Mouse (Mus musculus) thymus, postnatal 25 days (tissue): ENCODE measurements around the gene Aunip.

ENCODE experiments used
- DNase-seq: peaks from one replicate; pipeline ENCODE4 v3.0.0; 2022

Gene Aunip

GRCm38 (mm10) chr4:134510845-134511411 is at the start of gene Aunip:
Aunip (plus strand) TSS chr4:134510999.
- DNase-seq: peak; percentile 86

GRCm38 (mm10) chr4:134461252-134461651 is 49.5 kb upstream of the Aunip start:
- DNase-seq: no peak

DNA sequence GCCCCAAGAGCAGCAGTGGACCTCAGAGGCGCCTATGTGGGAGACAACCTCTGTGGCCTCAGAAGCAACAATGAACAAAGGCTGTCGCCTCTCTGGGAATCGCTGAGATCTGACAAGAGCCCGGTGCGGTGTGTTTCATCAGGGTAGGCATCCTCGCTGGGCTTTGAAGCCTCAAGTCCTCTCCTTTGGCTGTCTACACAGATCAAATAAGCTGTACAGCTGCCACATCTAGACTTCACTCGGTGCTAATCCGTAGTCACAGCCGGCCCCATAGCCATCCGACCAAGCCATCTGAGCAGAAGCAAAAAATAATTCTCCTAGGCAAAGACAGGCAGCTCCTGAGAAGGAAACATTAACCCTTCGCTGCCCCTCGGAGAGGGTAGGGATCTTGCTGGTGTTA is 45.0 kb upstream of the Aunip start:
- DNase-seq: peak; percentile 25

- no peak for DNase-seq
These were observed 44.2 kb upstream of the Aunip start for GRCm38 (mm10) chr4:134466381-134467262.

DNA sequence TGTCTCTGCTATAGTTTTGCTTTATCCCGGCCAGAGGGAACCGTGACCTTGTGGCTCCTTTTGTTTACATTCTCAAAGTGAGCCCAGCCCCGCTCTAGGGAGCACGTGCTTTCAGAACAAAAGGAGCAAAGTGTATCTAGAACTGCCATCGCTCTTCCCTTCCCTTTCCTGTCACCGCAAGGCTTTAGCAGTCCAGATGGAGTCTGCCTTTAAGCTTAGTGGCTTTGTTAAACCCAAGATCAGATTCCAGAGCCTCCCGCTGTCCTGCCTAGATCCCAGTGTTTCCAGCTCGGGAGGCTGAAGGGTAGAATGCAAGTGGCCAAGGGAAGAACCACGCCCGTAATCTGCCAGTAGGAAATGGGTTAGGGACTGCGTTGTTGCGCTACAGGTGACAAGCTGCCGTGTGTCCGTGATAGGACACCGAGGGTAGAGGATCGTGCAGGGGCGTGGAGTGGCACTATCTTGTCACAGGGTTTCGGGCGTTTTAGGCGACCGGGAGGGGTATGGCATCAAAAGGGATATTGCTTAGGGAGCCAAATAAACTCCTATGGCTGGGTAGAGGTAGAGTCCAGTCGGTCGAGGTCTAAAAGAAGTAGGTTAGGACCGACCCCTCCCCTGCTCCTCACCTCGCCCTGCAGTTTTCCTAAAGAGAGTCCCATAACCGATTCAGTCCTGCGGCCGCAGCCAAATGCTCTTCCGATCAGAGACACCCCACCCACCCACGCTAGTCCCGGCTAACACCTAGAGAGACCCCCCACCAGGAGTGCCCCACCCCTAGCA is 43.2 kb upstream of the Aunip start:
- DNase-seq: peak; percentile 72

DNA sequence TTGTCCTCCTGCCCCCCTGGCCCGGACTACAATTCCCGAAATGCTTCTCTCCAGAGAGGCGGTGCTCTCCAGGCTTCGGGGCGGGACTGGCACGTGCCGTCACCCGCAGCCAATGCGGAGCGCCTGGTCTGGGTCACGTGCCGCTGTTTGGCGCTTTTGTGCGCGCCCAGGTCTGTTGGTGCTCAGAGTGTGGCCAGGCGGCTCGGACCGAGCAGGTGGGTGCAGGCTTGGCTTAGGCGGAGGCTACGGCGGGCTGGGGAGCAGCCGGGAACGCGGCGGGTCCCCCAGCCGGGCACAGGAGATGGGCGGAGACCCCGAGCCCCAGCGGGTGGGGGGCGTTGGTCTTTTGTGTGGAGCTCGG is 42.6 kb upstream of the Aunip start, which contains the start of gene Stmn1:
TSS of gene Stmn1 (plus strand) at position 106 of the 361 bp plus-strand sequence.
- DNase-seq: peak; percentile 94

- peak; percentile 98 for DNase-seq
These were observed 42.1 kb upstream of the Aunip start for GRCm38 (mm10) chr4:134468578-134469266.

DNA sequence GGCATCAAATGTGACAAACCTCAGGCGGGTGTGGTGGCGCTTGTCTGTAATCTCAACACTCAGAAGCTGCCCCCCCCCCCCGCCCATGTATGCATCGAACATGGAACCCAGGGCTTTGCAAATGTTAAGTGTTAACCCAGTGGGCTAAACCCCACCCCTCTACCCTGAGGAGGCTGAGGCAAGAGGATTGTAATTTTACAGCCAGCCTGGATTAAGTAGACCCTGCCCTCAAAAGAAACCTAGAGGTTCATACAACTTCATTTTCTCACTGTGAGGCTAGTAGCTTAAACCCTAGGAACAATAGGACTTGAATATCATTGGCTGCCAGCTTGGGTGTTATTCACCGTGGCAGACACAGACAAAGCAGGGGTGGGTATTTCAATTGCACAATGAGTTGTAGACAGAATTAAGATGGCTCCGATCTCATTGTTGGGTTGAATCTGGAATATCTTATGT is 41.4 kb upstream of the Aunip start:
- DNase-seq: no peak

DNA sequence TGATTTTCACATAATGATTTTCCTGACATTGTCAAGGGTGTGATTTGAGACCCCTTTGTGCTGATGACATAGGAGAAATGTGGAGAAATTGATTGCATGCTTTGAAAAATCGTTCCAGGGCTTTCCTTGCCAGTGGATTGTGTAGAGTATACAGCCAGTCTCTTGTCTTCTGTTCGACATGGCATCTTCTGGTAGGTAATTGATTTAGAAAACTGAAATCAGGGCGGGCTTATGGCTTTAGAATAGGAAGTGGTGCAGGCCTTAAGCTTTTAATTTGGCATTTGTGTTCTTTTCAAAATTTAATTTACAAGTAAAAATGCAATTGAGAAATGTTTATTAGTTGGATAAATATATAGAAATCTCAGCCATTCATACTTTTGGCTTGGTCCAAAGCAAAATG is 40.8 kb upstream of the Aunip start:
- no peak for DNase-seq

DNA sequence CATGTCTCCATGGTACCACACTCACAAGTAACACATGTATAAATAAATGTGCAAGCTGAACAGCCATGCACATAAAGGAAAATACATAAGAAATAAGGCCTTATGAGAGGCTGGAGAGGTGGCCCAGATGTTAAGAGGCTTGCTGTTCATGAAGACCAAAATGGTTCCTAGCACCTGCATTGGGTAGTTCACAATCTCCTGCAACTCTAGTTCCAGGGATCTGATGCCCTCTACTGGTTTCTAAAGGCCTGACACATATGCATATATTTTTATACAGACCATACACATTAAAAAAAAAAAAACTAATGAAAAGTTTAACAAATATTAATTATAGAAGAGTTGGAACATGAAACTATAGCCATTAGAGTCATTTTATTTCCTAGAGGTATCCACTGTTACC is 39.3 kb upstream of the Aunip start:
- DNase-seq: no peak

DNA sequence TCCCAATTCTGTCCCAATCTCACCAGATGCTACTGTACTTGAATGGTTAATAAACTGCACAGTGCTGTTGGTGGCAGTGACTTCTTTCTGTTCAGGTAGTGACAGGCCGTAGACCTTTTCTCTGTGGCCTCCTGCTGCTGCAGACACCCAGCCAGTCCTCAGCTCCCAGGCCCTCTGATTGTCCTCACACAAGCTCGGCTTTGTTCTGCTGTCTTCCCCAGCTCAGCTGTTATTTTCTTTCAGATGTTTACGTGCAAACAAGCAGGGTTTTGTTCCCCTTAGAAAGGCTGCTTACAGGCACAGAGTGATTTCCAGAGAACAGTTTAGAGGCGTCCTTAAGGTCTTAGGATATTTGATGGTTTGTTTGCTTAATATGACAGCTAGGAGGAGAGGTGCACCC is 37.0 kb upstream of the Aunip start:
- no peak for DNase-seq

GRCm38 (mm10) chr4:134474240-134474639 is 36.6 kb upstream of the Aunip start:
- DNase-seq: no peak

GRCm38 (mm10) chr4:134476899-134477298 is 33.9 kb upstream of the Aunip start:
- DNase-seq: no peak

DNA sequence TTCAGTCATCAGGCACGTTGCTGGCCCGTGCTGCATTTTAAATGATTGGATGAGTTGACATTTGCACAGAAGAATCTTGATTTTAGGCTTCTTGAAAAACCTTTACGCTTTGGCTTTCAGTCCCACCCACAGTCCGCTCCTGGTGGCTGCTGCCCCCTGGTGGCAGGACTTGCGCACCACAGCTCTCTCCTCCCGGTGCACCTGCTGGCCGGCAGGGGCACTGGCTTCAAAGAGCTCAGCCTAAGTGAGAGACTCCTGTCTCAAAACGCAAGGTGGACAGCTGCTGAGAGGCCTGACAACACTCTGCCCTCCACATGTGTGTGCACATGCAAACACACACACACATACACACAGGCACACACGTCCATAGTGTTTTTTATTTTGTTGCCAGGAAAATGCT is 32.8 kb upstream of the Aunip start:
- peak; percentile 95 for DNase-seq

GRCm38 (mm10) chr4:134479839-134480238 is 31.0 kb upstream of the Aunip start:
- no peak for DNase-seq

- DNase-seq: peak; percentile 78
These were observed 29.9 kb upstream of the Aunip start for GRCm38 (mm10) chr4:134480864-134481263.

DNA sequence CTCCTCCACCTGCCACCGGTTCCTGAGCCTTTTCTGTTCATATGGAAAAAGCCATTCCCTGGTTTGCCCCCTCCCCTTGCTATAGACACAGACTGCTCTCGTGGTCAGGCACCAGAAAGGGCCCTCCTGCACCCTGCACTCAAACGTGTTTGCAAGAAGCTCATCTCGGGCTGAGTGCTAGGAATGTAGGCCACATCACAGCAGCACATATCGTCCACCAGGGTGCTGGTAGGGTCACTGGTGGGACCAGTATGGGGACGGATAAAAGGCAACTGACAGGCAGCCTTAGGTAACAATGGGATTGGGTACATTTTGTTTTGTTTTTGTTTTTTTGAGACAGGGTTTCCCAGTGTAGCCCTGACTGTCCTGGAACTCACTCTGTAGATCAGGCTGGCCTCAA is 29.5 kb upstream of the Aunip start:
- DNase-seq: no peak

GRCm38 (mm10) chr4:134482442-134482841 is 28.4 kb upstream of the Aunip start:
- DNase-seq: no peak

GRCm38 (mm10) chr4:134483078-134483688 is 27.6 kb upstream of the Aunip start:
- no peak for DNase-seq

- no peak for DNase-seq
These were observed 27.1 kb upstream of the Aunip start for GRCm38 (mm10) chr4:134483696-134484095.

DNA sequence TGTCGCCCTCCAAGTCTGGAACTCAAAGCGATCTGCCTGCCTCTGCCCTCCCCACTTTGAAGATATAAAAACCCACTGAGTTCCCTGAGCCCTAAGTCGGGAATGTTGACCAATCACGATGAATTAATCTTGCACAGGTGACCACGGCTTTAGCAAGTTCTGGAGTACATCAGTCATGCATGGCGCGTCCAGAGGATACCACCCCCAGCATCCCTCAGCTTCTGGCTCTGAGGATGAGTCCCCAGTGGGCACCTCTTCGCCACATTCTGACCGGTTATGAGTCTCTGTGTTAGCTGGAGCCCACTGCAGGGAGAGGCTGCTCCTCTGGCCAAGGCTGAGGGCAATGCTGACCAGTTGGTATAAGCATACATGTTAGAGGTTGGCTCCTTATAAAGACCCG is 26.6 kb upstream of the Aunip start:
- DNase-seq: no peak

DNA sequence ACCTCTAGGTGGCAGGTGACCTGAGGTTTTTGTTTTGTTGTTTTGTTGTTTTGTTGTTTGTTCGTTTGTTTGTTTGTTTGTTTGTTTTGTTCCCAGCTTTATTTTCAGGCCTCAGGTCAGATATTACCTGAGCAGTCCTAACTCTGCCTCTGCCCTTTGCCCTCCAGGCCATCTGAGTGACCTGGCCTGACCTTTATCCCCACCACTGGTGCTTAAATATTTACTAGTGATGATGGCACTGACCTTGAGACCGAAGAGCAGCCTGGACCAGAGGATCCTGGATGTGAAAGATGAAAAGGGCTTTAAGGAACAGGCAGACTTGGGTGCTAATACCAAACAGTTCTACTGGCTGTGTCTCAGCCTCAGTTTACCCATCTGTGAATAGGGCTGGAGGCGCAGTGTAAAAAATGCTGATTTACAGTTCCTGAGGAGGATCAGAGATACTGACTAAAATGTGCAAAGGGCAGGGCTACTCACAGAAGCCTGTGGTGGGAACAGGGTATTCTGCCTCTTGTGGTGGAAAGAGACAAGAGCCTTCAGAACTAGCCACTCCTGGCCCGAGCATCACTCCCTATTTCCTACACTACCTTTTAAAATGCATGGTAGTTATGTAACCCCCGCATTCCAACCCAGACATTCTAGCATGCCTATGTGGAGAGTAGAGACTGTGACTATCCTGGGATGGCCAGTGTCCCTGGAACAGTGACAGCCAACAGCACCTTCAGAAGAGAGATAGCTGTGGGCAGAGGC is 25.5 kb upstream of the Aunip start:
- DNase-seq: no peak
